ENCODE assay signal across 32 mouse cellular contexts in genomic region chr14:8334511-8334910, GRCm38 (mm10). TPM values are rescaled to one million over a fixed set of nuclear protein-coding genes. Genes with fewer than 3 reads are reported as not detected.
DNase-seq lines count a peak whose midpoint lies in the region; ATAC-seq lines count a peak whose summit lies in the region.
"Had no signal": no experiment of that assay in that cellular context is flagged by ENCODE, and none has a peak within 500 bp of the region (broad histone marks: within the 10 kb centered on the region; RNA-seq: fewer than 3 reads in every experiment).

No protein-coding gene starts in this region.

- no peak for ATAC-seq in heart, embryonic 11.5 days (replicated peaks; ENCODE audit: insufficient number of reproducible peaks, low FRiP score, low TSS enrichment)
- ATAC-seq: intestine, embryonic 15.5 days; liver, postnatal 0 days had no signal

- H3K9ac ChIP-seq in heart, embryonic 11.5 days (ENCODE audit: low read depth, low read length): no peak overlapping the region
- H3K9ac ChIP-seq: heart, embryonic 13.5 days; hindbrain, embryonic 15.5 days; intestine, embryonic 15.5 days; limb, embryonic 12.5 days; liver, postnatal 0 days; neural tube, embryonic 15.5 days; stomach, embryonic 15.5 days had no signal

- no peaks in the 10 kb centered on the region for H3K36me3 ChIP-seq in heart, embryonic 11.5 days (ENCODE audit: control insufficient read depth, insufficient read depth, low read length)
- H3K36me3 ChIP-seq: forebrain, embryonic 10.5 days; heart, embryonic 13.5 days; hindbrain, embryonic 15.5 days; intestine, embryonic 15.5 days; limb, embryonic 12.5 days; neural tube, embryonic 15.5 days; stomach, embryonic 15.5 days had no signal

- peaks cover 2% of the 10 kb centered on the region; the same call in 1 of the 2 replicates for H3K27me3 ChIP-seq in heart, embryonic 11.5 days (ENCODE audit: control insufficient read depth, insufficient read depth, low read length)
- H3K27me3 ChIP-seq: heart, embryonic 13.5 days; hindbrain, embryonic 15.5 days; intestine, embryonic 15.5 days; limb, embryonic 12.5 days; neural tube, embryonic 15.5 days; stomach, embryonic 15.5 days had no signal

- no peak overlapping the region for H3K27ac ChIP-seq in heart, embryonic 11.5 days (ENCODE audit: low read depth, low read length)
- H3K27ac ChIP-seq: forebrain, embryonic 10.5 days; heart, embryonic 13.5 days; hindbrain, embryonic 15.5 days; intestine, embryonic 15.5 days; layer of hippocampus, adult 2 months; limb, embryonic 12.5 days; neural tube, embryonic 15.5 days; stomach, embryonic 15.5 days had no signal

- H3K4me1 ChIP-seq in heart, embryonic 11.5 days (ENCODE audit: control insufficient read depth, insufficient read depth, low read length): no peaks in the 10 kb centered on the region
- H3K4me1 ChIP-seq: heart, embryonic 13.5 days; intestine, embryonic 15.5 days had no signal

- 73% methylated on average over 3 of the region's 3 CpGs for WGBS in heart, embryonic 11.5 days (ENCODE audit: insufficient replicate concordance)

- no peak overlapping the region for H3K4me2 ChIP-seq in heart, embryonic 11.5 days
- H3K4me2 ChIP-seq: heart, embryonic 13.5 days; hindbrain, embryonic 15.5 days; intestine, embryonic 15.5 days; limb, embryonic 12.5 days; liver, embryonic 11.5 days; midbrain, embryonic 11.5 days; neural tube, embryonic 15.5 days; stomach, embryonic 15.5 days had no signal

- DNase-seq in heart, postnatal 10 days: peak; percentile 37 to 62
- peak; percentile 56 to 62 for DNase-seq in left cerebral cortex, postnatal 10 days (ENCODE audit: extremely low spot score in 1 of 2, low spot score in 2 of 2)
- DNase-seq in left cerebral cortex, adult 18-20 months (ENCODE audit: low spot score in 2 of 2): no peak
- DNase-seq in lung, postnatal 14 days: peak; percentile 17
- DNase-seq in lung, postnatal 4 days: no peak
- DNase-seq in skeletal muscle tissue, adult 2 months (ENCODE audit: low read depth, low spot score): peak; percentile 15
- no peak for DNase-seq in embryo, embryonic 11 days
- DNase-seq: adrenal gland, adult 8-10 months; cerebellum, adult 8-10 months; gastrocnemius, postnatal 10 days; heart, postnatal 36 days; kidney, adult 9 months; kidney, postnatal 25 days; liver, postnatal 0 days; right cerebral cortex, postnatal 25 days; thymus, postnatal 25 days had no signal

- intact Hi-C loops in heart, postnatal 10 days (cut with DNase I): no loop called here
- intact Hi-C loops in left cerebral cortex, postnatal 10 days (cut with DNase I): no loop called here

- no peaks in the 10 kb centered on the region for H3K9me3 ChIP-seq in heart, embryonic 11.5 days (replicated peaks; ENCODE audit: control insufficient read depth, low read length)
- H3K9me3 ChIP-seq: forebrain, embryonic 10.5 days; heart, embryonic 13.5 days; hindbrain, embryonic 15.5 days; intestine, embryonic 15.5 days; limb, embryonic 12.5 days; neural tube, embryonic 15.5 days; stomach, embryonic 15.5 days had no signal

- H3K4me3 ChIP-seq in heart, embryonic 11.5 days (ENCODE audit: low read depth, low read length): no peak overlapping the region
- H3K4me3 ChIP-seq: forebrain, embryonic 10.5 days; heart, embryonic 13.5 days; hindbrain, embryonic 15.5 days; intestine, embryonic 15.5 days; layer of hippocampus, adult 2 months; limb, embryonic 12.5 days; neural tube, embryonic 15.5 days; stomach, embryonic 15.5 days had no signal

RNA-seq across cellular contexts. Expression of gene Fam107a, which starts 16.7 kb away (rescaled TPM):
- total RNA-seq in heart, postnatal 10 days (2021): 10 to 100 TPM in 1 of 2 experiments, 1 to 10 TPM in 1; 2.7 to 11.2 TPM
- 0.23 and 0.30 TPM in 2 replicates for polyA plus RNA-seq in heart, embryonic 11.5 days (2014; fragmentation: Nextera tagmentation; extraction: Ambion mirVana)
- total RNA-seq in left cerebral cortex, postnatal 10 days (2021): 10 to 100 TPM; 27.7 to 82.3 TPM
- 100 to 1,000 TPM; 213 to 316 TPM for total RNA-seq in left cerebral cortex, adult 18-20 months (2021)
- total RNA-seq: granulocyte monocyte progenitor cell, adult 5-6 weeks; megakaryocyte progenitor cell, adult 5-6 weeks; MEL had no signal
- polyA plus RNA-seq: C2C12; liver, postnatal 0 days had no signal

RNA-seq across cellular contexts. Expression of gene Oit1, which starts 44.0 kb away (rescaled TPM):
- total RNA-seq in heart, postnatal 10 days (2021): not detected
- not detected in 2 replicates for polyA plus RNA-seq in heart, embryonic 11.5 days (2014; fragmentation: Nextera tagmentation; extraction: Ambion mirVana)
- total RNA-seq in left cerebral cortex, postnatal 10 days (2021): not detected
- total RNA-seq in left cerebral cortex, adult 18-20 months (2021): not detected
- total RNA-seq: adrenal gland, adult 8-10 months; gastrocnemius, postnatal 10 days; granulocyte monocyte progenitor cell, adult 5-6 weeks; heart, postnatal 36 days; layer of hippocampus, adult 2 months; megakaryocyte progenitor cell, adult 5-6 weeks; MEL had no signal
- polyA plus RNA-seq: C2C12; cortical plate, adult 2 months; heart, embryonic 13.5 days; hindbrain, embryonic 15.5 days; limb, embryonic 12.5 days; liver, embryonic 11.5 days; liver, postnatal 0 days; midbrain, embryonic 11.5 days; neural tube, embryonic 15.5 days had no signal

Comparison
In these comparisons a context has a peak if more than half of its experiments do, and no peak if none do; other contexts are left out.
1. DNase-seq: peak in heart, postnatal 10 days (2 of 2), left cerebral cortex, postnatal 10 days (2 of 2), lung, postnatal 14 days (single experiment) and skeletal muscle tissue, adult 2 months (single experiment); none in left cerebral cortex, adult 18-20 months (0 of 2), lung, postnatal 4 days (0 of 2) and embryo, embryonic 11 days (single experiment).